ENCODE assay signal across 9 mouse cellular contexts in the genomic region with DNA sequence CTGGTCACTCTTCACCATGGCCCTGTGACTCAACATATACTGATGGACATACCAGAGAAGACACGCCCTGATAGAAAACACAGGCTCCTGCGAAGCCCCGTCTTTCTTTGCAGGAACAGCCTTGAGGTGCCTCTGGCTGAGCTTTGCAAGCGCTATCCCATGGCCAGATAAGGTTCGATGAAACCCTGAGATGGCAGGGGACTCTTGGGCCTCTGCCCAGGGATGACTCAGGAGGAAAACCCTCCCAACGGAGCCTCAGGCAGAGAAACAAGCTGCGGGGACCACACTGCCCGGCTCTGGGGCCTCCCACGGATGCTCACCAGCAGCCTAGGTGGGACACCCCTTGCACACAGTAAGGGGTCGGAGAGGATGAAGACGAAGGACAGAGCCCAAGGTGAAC.
DNase-seq lines count a peak whose midpoint lies in the region; ATAC-seq and TF ChIP-seq lines count a peak whose summit lies in the region.
"Had no signal": no experiment of that assay in that cellular context is flagged by ENCODE, and none has a peak within 500 bp of the region (broad histone marks: within the 10 kb centered on the region; RNA-seq: fewer than 3 reads in every experiment).

No protein-coding gene starts in this region.

- intact Hi-C loops in left cerebral cortex, postnatal 10 days (cut with DNase I): no loop called here

- peaks cover 11% of the 10 kb centered on the region; the same call in 1 of the 2 replicates for H3K4me1 ChIP-seq in intestine, postnatal 0 days (replicated peaks; ENCODE audit: control insufficient read depth, insufficient read depth, low read length)

- H3K4me3 ChIP-seq in intestine, postnatal 0 days (ENCODE audit: low read depth, low read length): no peak overlapping the region
- H3K4me3 ChIP-seq: megakaryocyte, embryonic 14.5 days had no signal

- TF ChIP-seq CTCF in intestine, postnatal 0 days (IDR thresholded peaks at IDR 0.05; ENCODE audit: low read depth): no peak

- peak overlapping the region; percentile 24; the same call in 1 of the 2 replicates for H3K27ac ChIP-seq in intestine, postnatal 0 days (ENCODE audit: low read depth, low read length)

- H3K9ac ChIP-seq in intestine, postnatal 0 days (ENCODE audit: low read depth, low read length): no peak overlapping the region

- no peak overlapping the region for H3K4me2 ChIP-seq in intestine, postnatal 0 days (replicated peaks; ENCODE audit: low read depth)

- ATAC-seq in intestine, postnatal 0 days: peak; percentile 29

- DNase-seq in gastrocnemius, adult 18-20 months (ENCODE audit: low spot score): peak; percentile 55
- no peak for DNase-seq in gastrocnemius, postnatal 4 days (ENCODE audit: low spot score in 2 of 2)
- DNase-seq in 3T3-L1 (ENCODE audit: low read depth, low spot score): peak; percentile 92
- peak; percentile 70 for DNase-seq in brain, adult 2 months (ENCODE audit: low read depth, low spot score)
- no peak for DNase-seq in left cerebral cortex, postnatal 10 days (ENCODE audit: extremely low spot score in 1 of 2, low spot score in 2 of 2)
- no peak for DNase-seq in spleen, postnatal 10 days (ENCODE audit: low spot score in 2 of 2)
- DNase-seq in natural killer cell, adult 2 months (ENCODE audit: low spot score in 2 of 2): no peak

- H3K27me3 ChIP-seq in intestine, postnatal 0 days (replicated peaks; ENCODE audit: control insufficient read depth, insufficient read depth, low read length): no peaks in the 10 kb centered on the region
- H3K27me3 ChIP-seq: megakaryocyte, embryonic 14.5 days had no signal

- peaks cover 17% of the 10 kb centered on the region; the same call in 1 of the 2 replicates for H3K36me3 ChIP-seq in intestine, postnatal 0 days (ENCODE audit: control insufficient read depth, insufficient read depth)

- H3K9me3 ChIP-seq in intestine, postnatal 0 days (ENCODE audit: control insufficient read depth): no peaks in the 10 kb centered on the region
- H3K9me3 ChIP-seq: megakaryocyte, embryonic 14.5 days had no signal

- WGBS in intestine, postnatal 0 days: 25% methylated on average over 11 of the region's 11 CpGs

Comparison
In these comparisons a context has a peak if more than half of its experiments do, and no peak if none do; other contexts are left out.
1. DNase-seq: peak in gastrocnemius, adult 18-20 months (single experiment), 3T3-L1 (single experiment) and brain, adult 2 months (single experiment); none in gastrocnemius, postnatal 4 days (0 of 2), left cerebral cortex, postnatal 10 days (0 of 2), spleen, postnatal 10 days (0 of 2) and natural killer cell, adult 2 months (0 of 2).